Mouse (Mus musculus) MEL (cell line): ENCODE data around the gene Opalin. TPM values are rescaled to one million over a fixed set of nuclear protein-coding genes. Genes with fewer than 3 reads are reported as not detected.

Experiments
- DNase-seq: peaks from one replicate; pipeline ENCODE4 v3.0.0; 2011; ENCODE audit warnings: low read depth, low spot score
- H3K27ac ChIP-seq: 2 replicates; pipeline ENCODE4 v1.5.1; 2012; ENCODE audit warnings: low read depth, mild to moderate bottlenecking, control low read depth, low read length, moderate library complexity; ENCODE audit not compliant: control insufficient read depth
- H3K27me3 ChIP-seq, 2 experiments: fragments of 150-350 bp in 1 of 2; sonication (generic) in 1 of 2; 2 replicates each; pipeline ENCODE4 v1.6.1; 2012; ENCODE audit warnings: low read length in 2 of 2, mild to moderate bottlenecking in 2 of 2, improper control_type of control experiment in 1 of 2, moderate library complexity in 1 of 2; ENCODE audit not compliant: insufficient read depth in 2 of 2, control insufficient read depth in 1 of 2
- H3K36me3 ChIP-seq, 2 experiments: 2 replicates each; pipeline ENCODE4 v1.6.1; 2012 to 2014; ENCODE audit warnings: low read length in 2 of 2, improper control_type of control experiment in 1 of 2, inconsistent platforms in 1 of 2, mild to moderate bottlenecking in 1 of 2; ENCODE audit not compliant: insufficient read depth in 2 of 2, control insufficient read depth in 1 of 2
- H3K4me1 ChIP-seq, 2 experiments: fragments of 150-350 bp in 1 of 2; sonication (generic) in 1 of 2; 2 replicates each; pipeline ENCODE4 v1.6.1; 2012; ENCODE audit warnings: low read length in 2 of 2, improper control_type of control experiment in 1 of 2, mild to moderate bottlenecking in 1 of 2; ENCODE audit not compliant: insufficient read depth in 2 of 2, control insufficient read depth in 1 of 2
- H3K4me3 ChIP-seq, 2 experiments: fragments of 150-350 bp in 1 of 2; sonication (generic) in 1 of 2; 2 replicates each; pipeline ENCODE4 v1.5.1; 2012; ENCODE audit warnings: low read depth in 2 of 2, low read length in 2 of 2, mild to moderate bottlenecking in 2 of 2, moderate library complexity in 2 of 2, control low read depth in 1 of 2, improper control_type of control experiment in 1 of 2; ENCODE audit not compliant: control insufficient read depth in 1 of 2, insufficient read depth in 1 of 2
- H3K79me2 ChIP-seq: 2 replicates; pipeline ENCODE4 v1.6.1; 2012; ENCODE audit warnings: mild to moderate bottlenecking, low read length, moderate library complexity; ENCODE audit not compliant: control insufficient read depth, poor library complexity, insufficient read depth
- H3K9ac ChIP-seq: 2 replicates; pipeline ENCODE4 v1.6.1; 2012; ENCODE audit warnings: low read depth, mild to moderate bottlenecking, control low read depth, low read length, moderate library complexity; ENCODE audit not compliant: control insufficient read depth, poor library complexity, severe bottlenecking
- H3K9me3 ChIP-seq: fragments of 150-350 bp; sonication (generic); replicated peaks from 2 replicates; pipeline ENCODE4 v1.6.1; 2012; ENCODE audit warnings: mild to moderate bottlenecking, low read length, improper control_type of control experiment, moderate library complexity; ENCODE audit not compliant: insufficient read depth
- CHD1 ChIP-seq: IDR thresholded peaks from 2 replicates; pipeline ENCODE4 v1.6.1; 2012; ENCODE audit warnings: low read depth, mild to moderate bottlenecking, inconsistent platforms, low read length, improper control_type of control experiment
- CTCF ChIP-seq, 3 experiments: IDR thresholded peaks in 2 of 3; conservative IDR thresholded peaks in 1 of 3; 2 replicates each; pipeline ENCODE4 v1.5.1; 2011 to 2012; ENCODE audit warnings: low read length in 3 of 3, low read depth in 2 of 3, mild to moderate bottlenecking in 2 of 3, improper control_type of control experiment in 1 of 3, inconsistent platforms in 1 of 3, mixed read lengths in 1 of 3, moderate library complexity in 1 of 3; ENCODE audit not compliant: control insufficient read depth in 1 of 3, insufficient read depth in 1 of 3, poor library complexity in 1 of 3, severe bottlenecking in 1 of 3
- E2F4 ChIP-seq: IDR thresholded peaks from 2 replicates; pipeline ENCODE4 v1.6.1; 2011; ENCODE audit warnings: low read depth, low read length, improper control_type of control experiment, borderline replicate concordance
- ELF1 ChIP-seq: IDR thresholded peaks from 2 replicates; pipeline ENCODE4 v1.6.1; 2014; ENCODE audit warnings: low read depth, mild to moderate bottlenecking, inconsistent platforms, low read length, improper control_type of control experiment, moderate library complexity
- EP300 ChIP-seq, 2 experiments: IDR thresholded peaks; 2 replicates each; pipeline ENCODE4 v1.6.1; 2011; ENCODE audit warnings: improper control_type of control experiment in 2 of 2, low read length in 2 of 2, low read depth in 1 of 2, mild to moderate bottlenecking in 1 of 2
- ETS1 ChIP-seq: IDR thresholded peaks from 2 replicates; pipeline ENCODE4 v1.6.1; 2012; ENCODE audit warnings: low read depth, mild to moderate bottlenecking, inconsistent platforms, low read length, improper control_type of control experiment, moderate library complexity
- GABPA ChIP-seq: IDR thresholded peaks from 2 replicates; pipeline ENCODE4 v1.6.1; 2012; ENCODE audit warnings: low read depth, mild to moderate bottlenecking, inconsistent platforms, low read length, improper control_type of control experiment, moderate library complexity
- GATA1 ChIP-seq: IDR thresholded peaks from 2 replicates; pipeline ENCODE4 v1.6.1; 2011; ENCODE audit warnings: low read depth, low read length, improper control_type of control experiment
- HCFC1 ChIP-seq: IDR thresholded peaks from 2 replicates; pipeline ENCODE4 v1.6.1; 2012; ENCODE audit warnings: low read depth, mild to moderate bottlenecking, inconsistent platforms, low read length, improper control_type of control experiment, moderate library complexity
- JUND ChIP-seq: IDR thresholded peaks from 2 replicates; pipeline ENCODE4 v1.6.1; 2011; ENCODE audit warnings: low read depth, mild to moderate bottlenecking, improper control_type of control experiment, low read length
- MAX ChIP-seq: IDR thresholded peaks from 2 replicates; pipeline ENCODE4 v1.6.1; 2011; ENCODE audit warnings: low read length, improper control_type of control experiment
- MAZ ChIP-seq: IDR thresholded peaks from 2 replicates; pipeline ENCODE4 v1.6.1; 2012; ENCODE audit warnings: low read depth, mild to moderate bottlenecking, inconsistent platforms, low read length, improper control_type of control experiment
- MYB ChIP-seq: IDR thresholded peaks from 2 replicates; pipeline ENCODE4 v1.6.1; 2011; ENCODE audit warnings: mild to moderate bottlenecking, low read depth, low read length, improper control_type of control experiment
- NELFE ChIP-seq: IDR thresholded peaks from 2 replicates; pipeline ENCODE4 v1.6.1; 2011; ENCODE audit warnings: low read depth, low read length, improper control_type of control experiment
- NRF1 ChIP-seq: IDR thresholded peaks from 2 replicates; pipeline ENCODE4 v1.6.1; 2014; ENCODE audit warnings: low read depth, mild to moderate bottlenecking, inconsistent platforms, low read length, improper control_type of control experiment, moderate library complexity; ENCODE audit not compliant: poor library complexity, insufficient read depth, severe bottlenecking
- POLR2A ChIP-seq, 2 experiments: IDR thresholded peaks; 2 replicates each; pipeline ENCODE4 v1.6.1; 2011 to 2012; ENCODE audit warnings: low read length in 2 of 2, mild to moderate bottlenecking in 2 of 2, control low read depth in 1 of 2, improper control_type of control experiment in 1 of 2, low read depth in 1 of 2, moderate library complexity in 1 of 2; ENCODE audit not compliant: control insufficient read depth in 1 of 2, insufficient read depth in 1 of 2, poor library complexity in 1 of 2
- POLR2AphosphoS2 ChIP-seq: IDR thresholded peaks from 2 replicates; pipeline ENCODE4 v1.6.1; 2011; ENCODE audit warnings: low read length, improper control_type of control experiment
- RAD21 ChIP-seq: IDR thresholded peaks from 2 replicates; pipeline ENCODE4 v1.6.1; 2011; ENCODE audit warnings: mild to moderate bottlenecking, low read depth, low read length, improper control_type of control experiment
- RCOR1 ChIP-seq: IDR thresholded peaks from 2 replicates; pipeline ENCODE4 v1.6.1; 2012; ENCODE audit warnings: low read depth, mild to moderate bottlenecking, inconsistent platforms, low read length, improper control_type of control experiment
- SIN3A ChIP-seq: IDR thresholded peaks from 2 replicates; pipeline ENCODE4 v1.6.1; 2012; ENCODE audit warnings: low read length, improper control_type of control experiment, inconsistent platforms
- SMC3 ChIP-seq: IDR thresholded peaks from 2 replicates; pipeline ENCODE4 v1.6.1; 2011; ENCODE audit warnings: low read depth, low read length, improper control_type of control experiment
- TBP ChIP-seq: IDR thresholded peaks from 2 replicates; pipeline ENCODE4 v1.8.0; 2011; ENCODE audit warnings: low read depth, low read length, improper control_type of control experiment
- USF1 ChIP-seq: IDR thresholded peaks from 2 replicates; pipeline ENCODE4 v1.6.1; 2014; ENCODE audit warnings: low read depth, mild to moderate bottlenecking, inconsistent platforms, low read length, improper control_type of control experiment, moderate library complexity
- USF2 ChIP-seq, 2 experiments: IDR thresholded peaks; 2 replicates each; pipeline ENCODE4 v1.6.1; 2011 to 2012; ENCODE audit warnings: improper control_type of control experiment in 2 of 2, low read length in 2 of 2, borderline replicate concordance in 1 of 2, inconsistent platforms in 1 of 2, low read depth in 1 of 2, mild to moderate bottlenecking in 1 of 2; ENCODE audit not compliant: insufficient read depth in 1 of 2
- ZC3H11A ChIP-seq: IDR thresholded peaks from 2 replicates; pipeline ENCODE4 v1.6.1; 2012; ENCODE audit warnings: low read depth, mild to moderate bottlenecking, inconsistent platforms, low read length, improper control_type of control experiment
- ZNF384 ChIP-seq: IDR thresholded peaks from 2 replicates; pipeline ENCODE4 v1.6.1; 2012; ENCODE audit warnings: low read depth, mild to moderate bottlenecking, inconsistent platforms, low read length, improper control_type of control experiment
- polyA plus RNA-seq, 2 experiments: library from polyadenylated mRNA; stranded (reverse) in 1 of 2; unstranded in 1 of 2; fragments of >175 nt in 1 of 2; fragments of >200 nt in 1 of 2; gene quantifications; 2 replicates each; pipeline versions ENCODE4 v1.2.1 to v1.2.4; 2012; ENCODE audit warnings: low replicate concordance in 2 of 2, low read depth in 1 of 2; ENCODE audit not compliant: insufficient read length in 2 of 2, insufficient read depth in 1 of 2, missing spikeins in 1 of 2
- total RNA-seq: library from RNA; depleted of rRNA; stranded (reverse); fragments of 300-350 nt; gene quantifications from 2 replicates; pipeline ENCODE4 v1.2.3, GENCODE M21; 2012

The Opalin gene
- total and polyA plus RNA-seq, 3 experiments = not detected

GRCm38 (mm10) chr19:41113911-41114531, 37.1 kb upstream of the Opalin start:
- Histone ChIP-seq H3K4me1 (no peaks in the 10 kb centered on the region), H3K79me2 (no peaks in the 10 kb centered on the region), H3K27me3 (no peaks in the 10 kb centered on the region; a peak in 2 of 4 replicates), H3K9me3 (no peaks in the 10 kb centered on the region), H3K36me3 (no peaks in the 10 kb centered on the region), H3K27ac (no peak overlapping the region), H3K4me3 (no peak overlapping the region), H3K9ac (no peak overlapping the region)
- no peak for TF ChIP-seq GABPA
- no peak for TF ChIP-seq EP300 (IDR thresholded peaks at IDR 0.05; ENCODE audit: low read depth in 1 of 2, low read length in 2 of 2)
- no peak for TF ChIP-seq POLR2A (IDR thresholded peaks at IDR 0.05; ENCODE audit: control insufficient read depth in 1 of 2, insufficient read depth in 1 of 2, low read depth in 1 of 2, low read length in 2 of 2, poor library complexity in 1 of 2)
- TF ChIP-seq CTCF (IDR thresholded peaks at IDR 0.05 in 2 of 3, conservative IDR thresholded peaks at IDR 0.05 in 1 of 3; ENCODE audit: control insufficient read depth in 1 of 3, insufficient read depth in 1 of 3, low read depth in 2 of 3, low read length in 3 of 3, poor library complexity in 1 of 3, severe bottlenecking in 1 of 3) = no peak
- TF ChIP-seq GATA1 = no peak
- no peak for TF ChIP-seq JUND
- no peak for TF ChIP-seq SIN3A
- TF ChIP-seq E2F4 = no peak
- TF ChIP-seq CHD1 = no peak
- TF ChIP-seq ELF1 = no peak
- no peak for TF ChIP-seq MAZ
- no peak for TF ChIP-seq SMC3
- no peak for TF ChIP-seq HCFC1
- no peak for TF ChIP-seq USF2 (IDR thresholded peaks at IDR 0.05; ENCODE audit: borderline replicate concordance in 1 of 2, insufficient read depth in 1 of 2, low read depth in 1 of 2, low read length in 2 of 2)
- no peak for TF ChIP-seq USF1
- no peak for TF ChIP-seq NRF1
- DNase-seq = no peak

GRCm38 (mm10) chr19:41112609-41113008, 35.7 kb upstream of the Opalin start:
- H3K9me3 ChIP-seq = no peaks in the 10 kb centered on the region
- no peaks in the 10 kb centered on the region for H3K79me2 ChIP-seq
- no peak overlapping the region for H3K4me3 ChIP-seq
- H3K27ac ChIP-seq = no peak overlapping the region
- no peak overlapping the region for H3K9ac ChIP-seq
- H3K4me1 ChIP-seq = no peaks in the 10 kb centered on the region
- H3K27me3 ChIP-seq = no peaks in the 10 kb centered on the region; a peak in 1 of 4 replicates
- no peaks in the 10 kb centered on the region for H3K36me3 ChIP-seq
- TF ChIP-seq NELFE = no peak
- no peak for TF ChIP-seq POLR2AphosphoS2
- no peak for TF ChIP-seq RCOR1
- no peak for TF ChIP-seq MYB
- no peak for TF ChIP-seq JUND
- TF ChIP-seq USF1 = no peak
- no peak for TF ChIP-seq CHD1
- TF ChIP-seq RAD21 = no peak
- no peak for TF ChIP-seq USF2 (IDR thresholded peaks at IDR 0.05; ENCODE audit: borderline replicate concordance in 1 of 2, insufficient read depth in 1 of 2, low read depth in 1 of 2, low read length in 2 of 2)
- no peak for TF ChIP-seq MAX
- no peak for TF ChIP-seq GATA1
- TF ChIP-seq ZNF384 = no peak
- TF ChIP-seq ZC3H11A = no peak
- TF ChIP-seq EP300 (IDR thresholded peaks at IDR 0.05; ENCODE audit: low read depth in 1 of 2, low read length in 2 of 2) = no peak
- no peak for TF ChIP-seq POLR2A (IDR thresholded peaks at IDR 0.05; ENCODE audit: control insufficient read depth in 1 of 2, insufficient read depth in 1 of 2, low read depth in 1 of 2, low read length in 2 of 2, poor library complexity in 1 of 2)
- TF ChIP-seq HCFC1 = no peak
- no peak for TF ChIP-seq TBP
- no peak for TF ChIP-seq GABPA
- TF ChIP-seq ETS1 = no peak
- no peak for DNase-seq
